In genomic region chr17:10467102-10467501, GRCm38 (mm10) we compare ENCODE assay signal across 16 mouse cellular contexts.
"Had no signal": no experiment of that assay in that cellular context is flagged by ENCODE, and none has a peak within 500 bp of the region (broad histone marks: within the 10 kb centered on the region; RNA-seq: fewer than 3 reads in every experiment).

No protein-coding gene starts in this region.

- H3K36me3 ChIP-seq: lung, embryonic 15.5 days; midbrain, embryonic 13.5 days; midbrain, embryonic 15.5 days; neural tube, embryonic 12.5 days; stomach, embryonic 15.5 days had no signal

- ATAC-seq: liver, postnatal 0 days; midbrain, embryonic 13.5 days; midbrain, embryonic 15.5 days had no signal

- DNase-seq: liver, postnatal 0 days; lung, adult 2 months; lung, postnatal 10 days; right cerebral cortex, postnatal 14 days; thymus, adult 2 months; thymus, postnatal 25 days; thymus, postnatal 4 days had no signal

- H3K27ac ChIP-seq: lung, embryonic 15.5 days; macrophage; midbrain, embryonic 13.5 days; midbrain, embryonic 15.5 days; neural tube, embryonic 12.5 days; stomach, embryonic 15.5 days; stomach, postnatal 0 days had no signal

- H3K9me3 ChIP-seq: lung, embryonic 15.5 days; midbrain, embryonic 13.5 days; midbrain, embryonic 15.5 days; neural tube, embryonic 12.5 days; stomach, embryonic 15.5 days had no signal

- H3K4me1 ChIP-seq: megakaryocyte, embryonic 14.5 days; midbrain, embryonic 13.5 days; midbrain, embryonic 15.5 days; neural tube, embryonic 12.5 days; stomach, embryonic 15.5 days had no signal

- H3K4me3 ChIP-seq: lung, embryonic 15.5 days; megakaryocyte, embryonic 14.5 days; midbrain, embryonic 13.5 days; midbrain, embryonic 15.5 days; neural tube, embryonic 12.5 days; stomach, embryonic 15.5 days had no signal

- H3K9ac ChIP-seq: liver, postnatal 0 days; lung, embryonic 15.5 days; midbrain, embryonic 13.5 days; midbrain, embryonic 15.5 days; neural tube, embryonic 12.5 days; stomach, embryonic 15.5 days had no signal

- H3K4me2 ChIP-seq: lung, embryonic 15.5 days; midbrain, embryonic 11.5 days; midbrain, embryonic 13.5 days; midbrain, embryonic 15.5 days; neural tube, embryonic 12.5 days; stomach, embryonic 15.5 days had no signal

- H3K27me3 ChIP-seq: lung, embryonic 15.5 days; midbrain, embryonic 13.5 days; midbrain, embryonic 15.5 days; neural tube, embryonic 12.5 days; stomach, embryonic 15.5 days had no signal
